Mouse (Mus musculus) G1E (cell line): ENCODE data around the gene Jund. TPM values are rescaled to one million over a fixed set of nuclear protein-coding genes. Genes with fewer than 3 reads are reported as not detected.

ENCODE experiments used
- ATAC-seq: 2 replicates; pipeline ENCODE4 v1.8.0; 2016; ENCODE audit warnings: mild to moderate bottlenecking; ENCODE audit not compliant: insufficient number of reproducible peaks, poor library complexity, low FRiP score, severe bottlenecking; ENCODE audit errors: extremely low read depth
- DNase-seq: peaks from one replicate; pipeline ENCODE4 v3.0.0; 2012; ENCODE audit warnings: low spot score
- H3K27me3 ChIP-seq: 2 replicates; pipeline ENCODE4 v1.6.1; 2012; ENCODE audit warnings: mild to moderate bottlenecking, low read length, inconsistent platforms; ENCODE audit not compliant: insufficient read depth
- H3K36me3 ChIP-seq: replicated peaks from 2 replicates; pipeline ENCODE3; 2012; ENCODE audit warnings: mild to moderate bottlenecking, inconsistent platforms
- H3K4me1 ChIP-seq: 2 replicates; pipeline ENCODE4 v1.6.1; 2012; ENCODE audit warnings: low read depth, low read length, inconsistent platforms, mixed read lengths; ENCODE audit not compliant: insufficient read depth
- H3K4me3 ChIP-seq: 2 replicates; pipeline ENCODE4 v1.5.1; 2012; ENCODE audit warnings: low read depth, mild to moderate bottlenecking, inconsistent platforms, low read length, moderate library complexity, mixed read lengths
- H3K9me3 ChIP-seq: replicated peaks from 2 replicates; pipeline ENCODE4 v1.6.1; 2012; ENCODE audit warnings: inconsistent platforms
- CTCF ChIP-seq: IDR thresholded peaks from 2 replicates; pipeline ENCODE4 v1.5.1; 2012; ENCODE audit warnings: low read depth, low read length, inconsistent platforms, mixed read lengths
- GATA1 ChIP-seq: IDR thresholded peaks from 2 replicates; pipeline ENCODE4 v1.6.1; 2012; ENCODE audit warnings: borderline replicate concordance, low read length, inconsistent platforms, mixed read lengths
- GATA2 ChIP-seq: IDR thresholded peaks from 2 replicates; pipeline ENCODE4 v1.6.1; 2012; ENCODE audit warnings: low read depth, low read length, inconsistent platforms, borderline replicate concordance
- POLR2AphosphoS5 ChIP-seq: IDR thresholded peaks from 2 replicates; pipeline ENCODE4 v1.6.1; 2012; ENCODE audit warnings: low read depth, low read length, inconsistent platforms; ENCODE audit not compliant: insufficient replicate concordance
- TAL1 ChIP-seq: conservative IDR thresholded peaks from 2 replicates; pipeline ENCODE4 v1.6.1; 2012; ENCODE audit warnings: low read depth, low read length, inconsistent platforms, mixed read lengths
- polyA plus RNA-seq: library from polyadenylated mRNA; stranded (reverse); fragments of >175 nt; gene quantifications from 2 replicates; pipeline ENCODE4 v1.2.3, GENCODE M21; 2012
- total RNA-seq, 2 experiments: library from RNA; stranded (forward) in 1 of 2; stranded (reverse) in 1 of 2; fragments of 200-1000 nt in 1 of 2; fragments of >200 nt in 1 of 2; fragmentation: Nextera tagmentation in 1 of 2; gene quantifications; 2 replicates each; pipeline ENCODE4 v1.2.3; 2014 to 2017

Gene Jund
- total and polyA plus RNA-seq, 3 experiments, result 40.2 to 183 (median 60.3) TPM

- H3K27me3 ChIP-seq, result peaks cover 59% of the 10 kb centered on the region
- no peaks in the 10 kb centered on the region for H3K9me3 ChIP-seq
- no peaks in the 10 kb centered on the region for H3K36me3 ChIP-seq
- peaks cover 14% of the 10 kb centered on the region for H3K4me1 ChIP-seq
- ATAC-seq, result no peak
- peak overlapping the region; percentile 55; the same call in 1 of the 2 replicates for H3K4me3 ChIP-seq
- no peak for DNase-seq
- TF ChIP-seq GATA1, result no peak
Observed at GRCm38 (mm10) chr8:70729808-70730475, 31.2 kb downstream of the Jund start.

DNA sequence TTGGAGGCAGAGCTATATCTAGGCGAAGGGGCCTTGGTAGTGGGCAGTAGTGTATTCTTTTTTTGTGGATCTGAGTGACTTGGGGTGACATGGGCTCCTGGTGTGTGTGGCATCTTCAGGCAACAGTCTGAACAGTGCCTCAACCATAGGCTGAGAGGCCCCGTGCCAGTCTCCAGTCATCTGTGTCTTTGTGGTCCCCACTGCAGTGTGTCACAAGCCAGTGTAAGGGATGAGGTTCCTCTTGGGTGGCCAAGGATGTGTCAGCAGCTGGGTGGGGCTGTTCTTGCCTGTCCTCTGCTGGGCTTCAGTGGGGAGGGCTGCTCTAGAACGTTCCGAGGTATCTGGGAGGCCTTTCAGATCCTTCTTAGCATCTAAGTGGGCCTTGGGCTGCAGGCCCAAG lies 32.2 kb downstream of the Jund start:
- DNase-seq (no peak), ATAC-seq (no peak)
- TF ChIP-seq TAL1, result no peak
- TF ChIP-seq CTCF, result no peak
- TF ChIP-seq GATA2, result no peak
- Histone ChIP-seq H3K4me1 (peaks cover 14% of the 10 kb centered on the region), H3K9me3 (no peaks in the 10 kb centered on the region), H3K4me3 (no peak overlapping the region), H3K27me3 (peaks cover 58% of the 10 kb centered on the region), H3K36me3 (no peaks in the 10 kb centered on the region)

DNA sequence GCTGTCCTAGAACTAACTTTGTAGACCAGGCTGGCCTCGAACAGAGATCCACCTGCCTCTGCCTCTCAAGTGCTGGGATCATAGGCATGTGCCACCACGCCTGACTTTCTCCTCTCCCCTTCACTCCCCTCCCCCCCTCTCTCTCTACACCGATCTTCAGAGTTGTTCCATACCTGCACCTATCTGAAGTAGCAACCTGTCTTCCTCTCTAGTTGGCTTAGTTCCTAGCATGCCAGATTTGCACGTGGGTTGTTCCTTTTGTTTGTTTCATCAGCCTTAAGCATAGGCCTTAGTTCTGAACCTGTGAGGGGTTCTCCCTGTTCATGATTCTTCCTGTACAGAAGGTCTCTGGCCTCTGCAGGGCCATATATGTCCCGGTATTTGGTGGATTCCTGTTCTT lies 39.0 kb downstream of the Jund start:
- Histone ChIP-seq H3K4me3 (no peak overlapping the region), H3K9me3 (no peaks in the 10 kb centered on the region), H3K36me3 (no peaks in the 10 kb centered on the region), H3K27me3 (peaks cover 42% of the 10 kb centered on the region), H3K4me1 (no peaks in the 10 kb centered on the region; the same call in 1 of the 2 replicates)
- DNase-seq (no peak), ATAC-seq (no peak)
- TF ChIP-seq GATA2 (no peak), TAL1 (no peak), CTCF (no peak), POLR2AphosphoS5 (no peak), GATA1 (no peak)

DNA sequence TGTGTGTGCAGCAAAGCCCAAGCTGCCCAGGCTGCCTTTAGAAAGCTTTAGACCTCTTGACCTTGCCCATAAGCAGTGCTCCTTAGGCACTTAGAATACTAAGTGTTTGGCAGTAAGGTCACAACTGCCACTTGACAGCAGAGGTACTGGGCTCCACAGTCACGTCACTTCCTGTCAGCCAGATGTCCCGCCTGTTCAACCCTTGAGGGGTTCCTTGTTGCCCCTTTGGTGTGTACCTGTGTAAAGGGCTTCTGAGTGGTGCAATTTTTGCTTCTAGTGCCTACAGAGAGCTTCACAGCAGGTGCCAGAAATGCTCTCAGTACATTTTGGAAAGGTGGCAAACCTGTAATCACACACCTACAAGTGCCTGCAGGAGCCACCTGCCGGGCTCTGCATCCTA lies 39.5 kb downstream of the Jund start:
- TF ChIP-seq GATA2 (no peak), POLR2AphosphoS5 (no peak), GATA1 (no peak), CTCF (no peak), TAL1 (no peak)
- Histone ChIP-seq H3K4me1 (no peaks in the 10 kb centered on the region; the same call in 1 of the 2 replicates), H3K4me3 (no peak overlapping the region), H3K36me3 (no peaks in the 10 kb centered on the region), H3K27me3 (peaks cover 42% of the 10 kb centered on the region), H3K9me3 (no peaks in the 10 kb centered on the region)
- DNase-seq (no peak), ATAC-seq (no peak)

- no peak for DNase-seq
- H3K4me1 ChIP-seq, result peaks cover 4% of the 10 kb centered on the region; the same call in 1 of the 2 replicates
- H3K4me3 ChIP-seq, result no peak overlapping the region
- H3K27me3 ChIP-seq, result peaks cover 63% of the 10 kb centered on the region
- TF ChIP-seq GATA2 (no peak), CTCF (no peak), TAL1 (no peak), GATA1 (no peak), POLR2AphosphoS5 (no peak)
- ATAC-seq, result no peak
- H3K9me3 ChIP-seq, result no peaks in the 10 kb centered on the region
- H3K36me3 ChIP-seq, result no peaks in the 10 kb centered on the region
Observed at GRCm38 (mm10) chr8:70741661-70742060, 42.9 kb downstream of the Jund start.

GRCm38 (mm10) chr8:70742176-70742575 lies 43.4 kb downstream of the Jund start:
- peaks cover 4% of the 10 kb centered on the region; the same call in 1 of the 2 replicates for H3K4me1 ChIP-seq
- peaks cover 66% of the 10 kb centered on the region for H3K27me3 ChIP-seq
- no peaks in the 10 kb centered on the region for H3K9me3 ChIP-seq
- DNase-seq, result no peak
- TF ChIP-seq GATA1, result no peak
- TF ChIP-seq TAL1, result no peak
- TF ChIP-seq CTCF, result no peak
- TF ChIP-seq GATA2, result no peak
- TF ChIP-seq POLR2AphosphoS5, result no peak
- no peaks in the 10 kb centered on the region for H3K36me3 ChIP-seq
- no peak for ATAC-seq
- no peak overlapping the region for H3K4me3 ChIP-seq
